Comparison of ENCODE assay signal across 8 mouse cellular contexts in the genomic region with DNA sequence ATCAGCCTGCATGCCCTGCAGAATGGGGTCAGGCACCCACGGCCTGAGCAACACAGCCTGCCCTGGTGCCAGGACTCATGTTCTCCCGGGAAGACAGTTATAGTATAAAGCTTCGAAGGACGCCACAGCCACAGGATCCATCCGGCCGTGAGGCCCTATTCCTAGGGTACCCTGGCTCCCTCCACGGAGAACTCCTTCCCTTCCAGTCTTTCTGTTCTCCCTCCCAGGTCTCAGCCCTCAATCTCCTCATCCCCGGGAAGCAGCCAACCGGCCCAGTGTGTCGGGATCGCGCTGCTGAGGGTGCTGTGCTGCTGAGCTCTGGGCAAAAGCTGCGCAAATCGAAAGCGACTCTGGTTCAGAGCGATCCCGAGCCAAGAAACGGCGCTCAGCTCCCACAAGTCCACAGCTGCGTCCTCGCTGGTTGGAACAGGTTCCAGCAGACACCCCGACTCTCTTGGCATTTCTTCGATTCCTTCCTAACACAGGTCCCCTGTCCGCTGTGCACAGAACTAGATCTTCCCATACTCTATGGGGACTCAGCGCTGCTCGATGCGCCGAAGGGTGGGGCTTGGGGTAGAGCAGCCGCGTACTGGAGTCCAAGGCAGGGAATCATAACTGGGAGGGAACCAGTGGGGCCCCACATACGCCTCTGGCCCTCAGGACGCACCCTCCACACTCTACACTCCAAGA. TPM values are rescaled to one million over a fixed set of nuclear protein-coding genes. Genes with fewer than 3 reads are reported as not detected.
DNase-seq lines count a peak whose midpoint lies in the region; ATAC-seq and TF ChIP-seq lines count a peak whose summit lies in the region.

No protein-coding gene starts in this region.

- WGBS in limb, embryonic 10.5 days: under 1% methylated on average over 32 of the region's 32 CpGs
- 2% methylated on average over 32 of the region's 32 CpGs for WGBS in neural tube, embryonic 15.5 days

- H3K27ac ChIP-seq in left cerebral cortex, adult 2 months: no peak overlapping the region
- no peak overlapping the region for H3K27ac ChIP-seq in limb, embryonic 10.5 days
- no peak overlapping the region for H3K27ac ChIP-seq in neural tube, embryonic 15.5 days (replicated peaks)

- peaks cover 100% of the 10 kb centered on the region for H3K27me3 ChIP-seq in limb, embryonic 10.5 days (ENCODE audit: low read depth, poor library complexity, severe bottlenecking)
- H3K27me3 ChIP-seq in neural tube, embryonic 15.5 days (replicated peaks): peaks cover 77% of the 10 kb centered on the region

- no peaks in the 10 kb centered on the region for H3K9me3 ChIP-seq in limb, embryonic 10.5 days (replicated peaks)
- H3K9me3 ChIP-seq in neural tube, embryonic 15.5 days (replicated peaks): no peaks in the 10 kb centered on the region

- no peak for DNase-seq in left cerebral cortex, adult 2 months (ENCODE audit: extremely low spot score in 1 of 2, low spot score in 2 of 2)
- DNase-seq in left cerebral cortex, postnatal 14 days (ENCODE audit: low spot score in 2 of 2): no peak
- DNase-seq in brain, adult 2 months (ENCODE audit: low read depth, low spot score): peak; percentile 62
- DNase-seq in limb, embryonic 10.5 days (ENCODE audit: low spot score): peak; percentile 68

- peaks cover 42% of the 10 kb centered on the region for H3K4me1 ChIP-seq in limb, embryonic 10.5 days
- H3K4me1 ChIP-seq in neural tube, embryonic 15.5 days: peaks cover 24% of the 10 kb centered on the region

- H3K36me3 ChIP-seq in limb, embryonic 10.5 days: no peaks in the 10 kb centered on the region
- H3K36me3 ChIP-seq in neural tube, embryonic 15.5 days: no peaks in the 10 kb centered on the region

- intact Hi-C loops in left cerebral cortex, adult 2 months (cut with DNase I): loop anchor here (5.0 kb wide), 3 partner anchors 128 to 623 kb away; partner anchors contain the start of gene Irx4
- intact Hi-C loops in left cerebral cortex, postnatal 14 days (cut with DNase I): loop anchor here (5.0 kb wide), 1 partner anchor 342 kb away; no protein-coding TSS in a partner anchor

- H3K4me3 ChIP-seq in left cerebral cortex, adult 2 months: peak overlapping the region; percentile 37
- peak overlapping the region; percentile 52 for H3K4me3 ChIP-seq in limb, embryonic 10.5 days
- peak overlapping the region; percentile 37 for H3K4me3 ChIP-seq in neural tube, embryonic 15.5 days (replicated peaks)

- H3K4me2 ChIP-seq in neural tube, embryonic 15.5 days: peak overlapping the region; percentile 63

- TF ChIP-seq CTCF in left cerebral cortex, adult 2 months (IDR thresholded peaks at IDR 0.05): no peak

- H3K9ac ChIP-seq in neural tube, embryonic 15.5 days (replicated peaks): peak overlapping the region; percentile 29; the same call in 1 of the 2 replicates

- ATAC-seq in granulocyte monocyte progenitor cell, adult 5-6 weeks (replicated peaks; ENCODE audit: poor library complexity, severe bottlenecking): peak; percentile 47
- ATAC-seq in neural tube, embryonic 15.5 days (ENCODE audit: low FRiP score): peak; percentile 73
- ATAC-seq in monocyte, adult 5-6 weeks (replicated peaks; ENCODE audit: insufficient number of reproducible peaks, low FRiP score, low TSS enrichment, poor library complexity, severe bottlenecking): no peak
- no peak for ATAC-seq in activated CD4-positive, CD25-positive, alpha-beta regulatory T cell, adult 4 months

RNA-seq across cellular contexts. Expression of gene Irx2, which starts 11.0 kb away (rescaled TPM):
- total RNA-seq in left cerebral cortex, adult 2 months (2021): not detected
- under 1 TPM; 0.25 to 0.42 TPM for total RNA-seq in left cerebral cortex, postnatal 14 days (2021)
- not detected in 2 replicates for total RNA-seq in granulocyte monocyte progenitor cell, adult 5-6 weeks (2014; fragmentation: Nextera tagmentation)
- not detected in 2 replicates for total RNA-seq in granulocyte monocyte progenitor cell, adult 5-6 weeks (2017)
- polyA plus RNA-seq in limb, embryonic 10.5 days (2016; fragmentation: Nextera tagmentation; extraction: Ambion mirVana): 1.5 and 2.2 TPM in 2 replicates
- 8.1 and 11.4 TPM in 2 replicates for polyA plus RNA-seq in neural tube, embryonic 15.5 days (2015; fragmentation: Nextera tagmentation; extraction: Ambion mirVana)
- 3.5 TPM in 1 of 3 replicates, not detected in the others for total RNA-seq in monocyte, adult 5-6 weeks (2017)
- not detected for polyA plus RNA-seq in activated CD4-positive, CD25-positive, alpha-beta regulatory T cell, adult 4 months (2017; shearing (Covaris generic))

Comparison
In these comparisons a context has a peak if more than half of its experiments do, and no peak if none do; other contexts are left out.
1. DNase-seq: peak in brain, adult 2 months (single experiment) and limb, embryonic 10.5 days (single experiment); none in left cerebral cortex, adult 2 months (0 of 2) and left cerebral cortex, postnatal 14 days (0 of 2).
2. ATAC-seq: peak in granulocyte monocyte progenitor cell, adult 5-6 weeks (single experiment) and neural tube, embryonic 15.5 days (single experiment); none in monocyte, adult 5-6 weeks (single experiment) and activated CD4-positive, CD25-positive, alpha-beta regulatory T cell, adult 4 months (single experiment).
3. Peak in every context shown above with its lines, with median percentiles within 50 percentile points of each other: H3K4me3 ChIP-seq.